Mouse (Mus musculus) c-Kit-positive CD71-positive TER-119-negative erythroid progenitor cells, embryonic 14.5 days (primary cell): Measurements from ENCODE around the gene Syt8.
A peak's percentile ranks its signal among the peaks of the same experiment; 100 is the strongest.
"Not testable (repeated sequence)": the region's sequence is repeated elsewhere in the genome, so short reads cannot be mapped to it uniquely, and the experiment has no call there.

ENCODE experiments used
- DNase-seq: peaks from one replicate; pipeline ENCODE4 v3.0.0-alpha.2; 2013; ENCODE audit warnings: low read depth

Syt8 gene

DNA sequence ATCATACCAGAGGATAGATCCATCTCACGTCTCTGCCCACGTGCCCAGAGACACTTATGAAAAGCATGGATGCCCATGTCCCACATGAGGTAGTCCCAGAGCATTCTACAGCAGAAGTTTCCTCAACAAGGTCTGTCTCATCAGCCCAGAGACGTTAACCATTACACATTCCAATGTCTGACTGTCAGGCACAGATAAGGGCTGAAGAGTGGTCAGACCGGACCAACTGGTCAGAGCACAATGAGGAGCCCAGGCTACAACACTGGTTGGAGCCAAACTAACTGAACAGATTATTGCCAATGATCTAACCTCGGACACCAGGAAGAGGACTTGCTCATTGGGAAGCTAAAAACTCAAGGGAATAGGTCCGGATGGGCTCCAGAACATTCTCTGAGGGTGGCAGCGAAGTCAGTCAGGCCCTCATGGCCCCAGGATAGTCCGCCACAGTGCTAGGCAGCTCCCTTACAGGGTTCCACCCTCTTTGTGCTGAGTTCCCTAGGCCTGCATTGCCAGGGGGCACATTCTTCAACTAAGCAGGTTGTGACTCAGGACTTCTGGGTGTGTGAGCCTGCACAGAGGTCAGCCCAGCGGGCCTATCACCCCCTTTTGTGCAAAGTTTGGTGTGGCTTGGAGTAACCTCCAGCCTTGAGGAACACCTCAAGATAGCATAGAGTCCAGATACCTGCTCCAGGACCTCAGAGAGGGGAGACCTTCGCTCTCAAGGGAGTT lies at the start of gene Syt8:
Gene Syt8 (plus strand): TSS at position 714 of the 729 bp plus-strand sequence.
- no peak for DNase-seq

DNA sequence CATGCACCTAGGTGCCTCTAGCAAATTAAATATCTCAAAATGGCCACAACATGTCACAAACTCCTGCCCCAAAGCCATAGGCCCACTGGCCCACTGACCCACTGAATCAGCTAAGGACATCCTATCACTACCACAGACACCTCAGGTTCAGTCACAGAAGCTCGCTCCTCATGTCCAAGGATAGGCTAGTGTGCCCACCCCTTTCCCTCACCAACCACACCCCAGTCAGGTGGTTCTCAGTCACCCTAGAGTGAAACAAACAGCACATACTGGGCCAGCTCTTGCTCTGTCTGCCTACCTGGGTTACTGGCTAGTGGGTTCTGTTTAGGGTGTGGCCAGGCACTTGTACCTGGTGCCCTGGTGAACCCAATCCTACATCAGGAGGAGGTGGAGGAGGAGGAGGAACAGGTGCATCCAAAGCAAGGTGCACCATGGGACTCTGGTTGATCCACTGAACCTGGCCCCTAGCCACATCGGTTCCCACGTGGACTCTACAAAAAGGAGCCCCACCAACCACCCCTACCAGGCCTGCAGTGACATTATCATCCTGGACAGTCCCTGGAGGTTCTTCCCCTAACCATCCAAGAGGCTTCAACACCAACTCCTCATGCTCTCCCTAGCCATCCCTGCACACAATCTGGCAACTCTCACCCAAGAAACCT lies 48.8 kb upstream of the Syt8 start:
- DNase-seq, result no peak

DNA sequence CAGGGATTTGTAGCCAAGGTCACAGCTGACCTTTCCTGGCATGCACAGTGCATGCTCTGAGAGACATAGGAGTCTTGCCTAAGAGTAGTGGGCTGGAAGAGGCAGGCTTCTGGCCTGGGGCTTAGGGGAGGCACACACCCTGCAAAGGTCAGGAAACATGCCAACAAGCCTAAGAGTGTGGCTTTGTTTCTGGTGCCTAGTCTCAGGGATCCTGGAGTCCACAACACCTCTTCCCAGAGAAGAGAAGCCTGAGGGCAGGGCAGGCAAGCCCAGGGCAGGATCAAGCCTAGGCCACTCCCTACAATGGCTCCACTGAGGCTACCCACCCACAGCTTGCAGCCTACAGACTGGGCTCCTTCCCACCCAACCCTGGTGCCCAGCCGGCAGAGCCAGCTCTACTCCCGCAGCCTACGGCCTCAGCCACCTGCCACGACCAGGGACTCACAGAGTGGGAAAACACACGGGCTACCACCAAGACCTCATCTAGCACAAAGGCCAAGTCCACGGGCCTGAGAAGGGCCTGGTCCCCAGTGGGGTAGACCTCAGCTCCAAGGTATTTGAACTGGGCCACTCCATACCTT lies 47.9 kb upstream of the Syt8 start:
- DNase-seq, result no peak

DNA sequence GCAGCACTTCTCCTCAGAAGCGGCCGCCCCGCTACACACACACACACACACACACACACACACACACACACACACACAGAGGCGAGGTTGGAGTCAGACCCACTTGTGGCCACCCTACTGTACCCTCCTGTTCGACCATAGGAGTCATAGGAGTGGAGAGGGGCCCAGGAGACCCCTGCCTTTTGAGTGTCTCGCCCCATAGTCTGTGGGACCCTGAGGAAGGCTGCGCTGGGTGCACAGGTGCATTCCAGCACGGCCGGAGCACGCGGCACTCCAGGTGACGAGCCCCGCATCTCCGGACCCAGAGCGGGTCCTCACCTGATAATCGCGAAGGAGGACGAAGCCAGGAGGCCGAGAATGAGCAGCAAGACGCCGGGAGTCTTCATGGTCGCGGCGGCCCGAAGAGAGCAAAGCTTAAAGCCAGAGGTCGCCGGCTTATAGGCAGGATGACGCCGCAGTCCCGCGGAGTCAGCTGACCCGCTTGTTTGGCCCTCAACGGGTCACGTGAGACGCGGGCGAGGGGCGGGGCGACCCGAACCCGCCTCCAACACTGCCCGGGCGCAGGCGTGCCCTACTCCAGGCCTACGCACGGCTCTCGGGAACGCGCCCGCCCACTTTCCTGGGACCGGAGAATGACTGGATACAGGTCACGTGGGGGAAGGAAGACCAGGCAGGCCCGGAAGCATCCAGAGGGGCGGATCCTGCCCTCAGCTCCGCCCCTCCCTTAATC lies 47.1 kb upstream of the Syt8 start, which contains the start of gene Ctsd:
Gene Ctsd (minus strand): TSS at position 620 of the 730 bp plus-strand sequence.
- DNase-seq, result peak; percentile 92

DNA sequence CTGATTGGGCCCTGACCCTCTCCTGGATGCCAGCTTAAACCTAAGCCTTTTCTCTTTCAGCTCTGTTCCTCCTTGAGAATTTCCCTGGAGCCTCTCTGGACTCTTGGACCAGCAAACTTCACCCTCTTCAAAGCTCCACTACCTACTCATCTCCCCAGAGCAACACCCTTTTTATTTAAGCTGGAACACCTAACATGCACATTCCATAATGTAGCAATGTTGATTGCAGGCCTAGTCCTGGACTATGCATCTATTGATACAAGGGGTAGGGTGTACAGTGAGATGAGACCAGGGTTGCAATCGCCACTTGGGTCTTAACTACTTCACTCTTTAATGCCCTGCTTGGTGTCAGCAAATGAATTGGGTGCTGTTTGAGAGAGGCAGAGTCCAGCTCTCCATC lies 46.5 kb upstream of the Syt8 start:
- no peak for DNase-seq

DNA sequence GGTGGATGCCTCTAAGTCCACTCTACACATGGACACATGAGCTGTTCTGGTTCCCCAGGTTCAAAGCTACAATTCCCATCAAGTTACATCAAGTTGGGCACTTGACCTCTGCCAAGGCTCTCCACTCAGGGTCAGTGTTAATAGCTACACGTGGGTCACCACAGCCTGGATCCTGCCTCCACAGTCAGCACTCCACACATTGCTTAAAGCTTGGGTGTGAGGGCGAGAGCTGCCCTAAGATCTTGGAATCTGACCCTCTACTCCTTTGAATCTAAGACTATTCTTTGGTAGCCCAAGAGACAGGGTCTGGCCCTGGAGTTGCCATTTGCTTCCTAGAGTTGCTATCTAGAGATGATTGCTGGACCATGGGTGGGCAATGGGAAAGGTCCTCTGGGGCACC lies 45.9 kb upstream of the Syt8 start:
- no peak for DNase-seq

DNA sequence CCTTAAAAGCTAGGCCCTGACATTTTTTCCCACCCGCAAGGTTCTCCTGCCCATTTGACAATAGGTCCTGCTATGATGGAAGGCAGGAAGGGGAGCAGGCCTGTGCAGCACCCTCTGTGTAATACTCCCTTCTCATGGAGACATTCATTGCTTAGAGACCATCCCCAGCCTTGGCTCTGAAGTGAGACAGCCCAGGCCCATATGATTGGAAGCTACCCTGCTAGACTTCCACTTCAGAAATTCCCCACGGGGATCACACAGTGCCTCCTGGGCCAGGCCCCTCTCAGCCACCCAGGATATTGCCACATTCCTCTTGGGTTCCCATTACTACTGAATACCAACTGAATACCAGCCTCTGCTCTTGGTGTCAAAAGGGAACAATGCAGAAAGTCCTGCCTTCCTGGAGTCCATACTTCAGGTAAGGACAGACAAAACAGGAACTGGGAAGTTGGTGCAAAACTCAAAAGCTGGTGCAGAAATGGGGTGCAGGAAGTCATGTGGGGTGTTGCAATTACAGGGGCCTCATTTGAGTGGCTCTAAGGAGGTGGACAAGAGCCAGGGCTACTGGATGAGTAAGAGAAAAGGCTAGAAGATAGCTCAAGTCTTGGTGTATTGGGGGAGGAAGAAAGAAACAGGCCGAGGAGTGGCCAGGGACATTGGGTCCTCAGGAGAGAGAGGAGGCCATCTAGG lies 44.5 kb upstream of the Syt8 start:
- DNase-seq, result no peak

DNA sequence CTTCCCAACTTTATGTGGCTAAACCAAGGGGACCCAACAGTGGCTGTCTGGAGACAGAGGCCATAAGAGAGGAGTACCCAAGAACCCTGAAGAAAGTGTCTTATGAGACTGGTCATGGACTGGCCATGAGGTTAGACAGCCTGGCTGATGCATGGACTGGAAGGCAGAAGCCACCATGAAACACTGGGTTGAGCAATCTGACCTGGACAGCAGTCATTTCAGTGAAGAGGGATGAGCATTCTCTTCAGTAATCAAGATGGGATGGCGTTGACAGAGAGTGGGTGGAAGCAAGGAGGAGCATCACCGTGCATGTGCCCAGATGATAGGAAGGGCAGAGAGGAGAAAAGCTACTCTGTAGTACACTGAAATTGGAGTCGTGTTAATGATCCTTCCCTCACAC lies 43.5 kb upstream of the Syt8 start:
- no peak for DNase-seq

DNA sequence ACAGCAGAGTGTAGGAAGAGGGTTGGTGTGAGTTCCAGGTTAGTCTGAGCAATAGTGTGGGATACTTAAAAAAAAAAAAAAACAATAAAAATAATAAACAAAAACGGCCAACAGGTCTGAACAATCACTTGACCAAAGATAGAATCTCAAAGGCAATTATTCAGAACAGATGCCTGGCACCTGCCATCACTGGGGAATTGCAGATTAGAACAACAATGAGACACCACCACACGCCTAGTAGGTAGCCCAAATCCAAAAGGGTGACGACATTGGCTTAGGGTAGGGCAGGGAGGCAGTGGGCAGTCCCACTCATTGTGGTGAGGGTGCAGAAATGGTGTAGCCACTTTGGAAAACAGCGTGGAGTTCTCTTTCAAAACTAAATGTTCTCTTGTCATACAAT lies 43.0 kb upstream of the Syt8 start:
- no peak for DNase-seq

DNA sequence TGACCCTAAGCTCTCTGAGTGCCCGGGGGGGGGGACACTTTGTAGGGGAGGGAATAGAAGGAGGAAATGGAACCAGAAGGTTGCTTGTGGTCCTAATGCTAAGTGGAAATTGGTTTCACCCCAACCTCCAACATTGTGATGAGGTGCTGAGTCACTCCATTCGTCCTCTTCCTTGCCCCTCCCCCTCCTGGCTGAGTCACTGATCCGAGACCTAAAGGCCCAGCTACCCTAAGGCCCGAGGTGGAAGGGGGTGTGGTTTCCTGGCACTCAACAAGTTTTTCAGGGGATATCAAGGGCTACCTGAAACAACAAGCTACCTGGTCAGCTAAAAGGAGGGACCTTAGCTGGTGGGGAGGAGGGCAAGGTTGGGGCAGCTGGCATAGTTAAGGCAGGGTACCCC lies 41.5 kb upstream of the Syt8 start:
- DNase-seq, result peak; percentile 78

DNA sequence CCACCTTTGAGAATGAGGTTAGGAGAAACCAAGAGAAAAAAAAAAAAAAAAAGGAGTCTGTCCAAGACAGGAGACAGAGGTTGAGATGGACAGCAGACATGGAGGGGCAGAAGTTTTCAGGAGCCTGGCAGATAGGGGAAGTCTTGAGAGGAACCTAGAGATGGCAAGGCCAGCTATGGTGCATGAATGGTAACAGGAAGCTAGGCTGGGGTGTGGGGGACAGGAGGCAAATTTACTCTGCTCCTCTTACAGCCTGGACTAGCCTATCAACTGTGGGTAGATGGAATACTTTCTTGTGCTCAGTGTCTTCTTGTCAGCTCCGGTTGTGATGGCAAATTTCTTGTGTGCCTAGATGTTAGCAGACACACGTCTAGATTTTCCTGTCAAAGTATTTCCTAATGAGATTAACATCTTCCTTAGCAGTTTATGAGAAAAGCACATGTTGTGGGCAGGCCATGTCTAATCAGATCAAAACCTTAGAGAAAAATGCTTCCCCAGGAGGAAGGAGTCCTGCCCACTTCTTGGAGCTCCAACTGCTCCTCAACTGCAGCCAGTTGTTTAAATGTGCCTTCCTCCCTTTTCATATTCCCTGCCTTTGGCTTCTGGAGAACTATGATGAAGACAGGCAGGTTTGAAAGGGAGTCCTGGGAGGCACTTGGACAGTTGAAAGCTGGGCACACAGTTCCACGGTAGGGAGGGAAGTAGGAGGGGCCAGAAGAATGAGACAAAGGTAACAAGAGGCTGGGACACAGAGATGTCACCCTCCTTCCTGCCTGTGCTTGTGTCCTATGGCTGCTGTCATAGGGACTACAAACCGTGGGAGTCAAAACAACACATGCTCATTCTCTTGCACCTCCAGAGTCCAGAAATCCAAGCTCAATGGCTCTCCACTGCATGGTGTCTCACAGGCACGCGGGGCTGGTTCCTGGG lies 40.1 kb upstream of the Syt8 start:
- no peak for DNase-seq

DNA sequence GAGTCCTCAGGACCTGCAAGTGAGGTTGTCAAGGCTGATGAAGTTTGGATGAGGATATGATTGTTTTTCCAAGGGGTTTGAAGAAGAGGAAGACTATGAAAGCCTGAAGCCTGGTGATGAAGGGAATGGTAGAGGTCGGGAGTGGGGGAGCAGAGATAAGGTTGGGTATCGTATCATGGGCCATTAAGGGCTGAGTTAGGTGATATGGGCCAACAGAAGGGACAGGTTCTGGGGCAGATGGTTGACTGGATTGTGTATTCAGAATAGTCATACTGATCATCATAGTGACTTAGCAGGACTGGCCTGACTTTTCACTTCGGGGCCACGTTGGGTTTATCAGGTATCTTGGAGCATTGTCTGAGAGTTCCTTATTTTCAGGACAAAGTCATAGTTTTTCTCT lies 39.2 kb upstream of the Syt8 start:
- no peak for DNase-seq

DNA sequence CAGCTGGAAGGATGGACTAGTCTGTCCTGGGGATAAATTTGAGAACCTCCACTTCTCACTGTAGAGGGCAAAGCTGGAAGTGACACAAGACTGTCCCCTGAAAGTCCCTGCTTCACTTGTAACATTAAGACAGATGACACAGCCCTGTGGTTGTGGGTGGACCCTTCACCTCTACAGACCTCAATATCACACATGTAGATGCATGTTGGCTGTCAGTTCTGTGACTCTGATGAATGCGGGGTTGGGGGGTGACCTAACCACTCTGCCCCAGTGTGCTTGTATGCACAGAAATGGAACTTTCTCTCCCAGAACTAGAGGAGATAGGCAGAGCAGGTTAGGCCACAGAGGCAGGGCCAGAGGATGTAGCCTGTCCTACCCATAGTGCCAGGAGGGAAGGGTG lies 38.0 kb upstream of the Syt8 start:
- DNase-seq, result no peak

DNA sequence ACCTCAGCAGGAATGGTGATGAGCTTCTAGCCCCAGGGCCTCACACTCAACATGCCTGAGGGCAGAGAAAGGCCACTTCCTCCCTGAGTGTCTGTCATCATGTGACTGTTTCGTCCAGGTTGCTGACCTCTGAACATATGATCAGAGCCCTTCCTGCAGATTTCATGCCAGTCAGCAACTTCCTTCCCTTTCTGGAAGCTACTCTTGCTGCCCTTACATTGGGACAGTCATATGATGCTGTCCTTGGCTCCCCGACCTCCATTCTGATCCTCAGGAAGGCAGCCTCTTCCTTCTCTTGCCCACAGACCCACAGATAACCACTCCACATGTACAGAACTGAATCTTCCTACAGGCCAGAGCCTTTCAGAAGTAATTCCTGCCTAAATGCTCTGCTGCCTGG lies 36.6 kb upstream of the Syt8 start:
- no peak for DNase-seq

DNA sequence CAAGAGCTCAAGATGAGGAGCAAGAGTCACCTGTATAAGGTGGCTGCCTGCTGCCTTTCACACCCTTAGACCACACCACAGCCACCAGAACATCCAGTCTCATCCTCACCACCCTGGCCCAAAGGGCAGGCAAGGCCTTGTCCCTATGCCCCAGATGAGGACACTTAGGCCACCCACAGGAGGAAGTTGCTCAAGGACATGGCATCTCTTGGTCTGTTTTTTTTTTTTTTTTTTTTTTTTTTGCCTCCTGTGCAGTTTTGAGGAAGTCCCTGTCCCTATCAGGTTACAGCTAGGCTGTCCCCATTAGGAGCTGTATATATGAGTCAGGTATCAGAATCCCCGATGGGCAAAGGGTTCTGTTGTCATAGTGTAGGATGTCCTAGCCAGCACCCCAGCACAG lies 35.4 kb upstream of the Syt8 start:
- DNase-seq, result no peak

DNA sequence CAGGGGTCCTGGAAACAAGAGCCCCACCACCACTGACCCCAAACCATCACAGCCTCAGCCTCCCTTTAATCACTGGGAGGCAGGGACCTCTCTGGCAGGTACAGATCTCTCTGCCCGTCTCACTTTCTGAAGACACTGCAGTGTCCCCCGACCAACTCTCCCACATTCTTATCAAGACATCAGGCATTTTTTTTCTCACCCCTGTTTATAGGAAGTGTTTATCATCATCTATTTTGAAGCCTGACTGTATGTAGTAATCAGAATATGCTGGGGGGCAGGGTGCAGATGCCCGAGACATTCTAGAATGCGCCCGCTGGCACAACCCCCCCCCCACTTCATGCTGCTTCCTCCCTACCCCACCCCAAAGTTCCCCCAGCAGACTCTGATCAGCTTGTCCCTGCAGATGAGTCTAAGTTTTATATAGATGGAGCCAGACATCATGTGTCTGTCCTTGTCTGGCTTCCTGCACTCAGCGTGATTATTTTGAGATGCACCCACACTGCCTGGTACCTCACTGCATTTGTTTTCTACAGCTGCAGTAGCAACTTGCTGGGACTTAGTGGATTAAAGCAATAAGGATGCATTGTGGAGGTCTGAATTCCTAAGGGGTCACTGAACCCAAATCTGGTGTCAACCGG lies 34.4 kb upstream of the Syt8 start:
- DNase-seq, result no peak

DNA sequence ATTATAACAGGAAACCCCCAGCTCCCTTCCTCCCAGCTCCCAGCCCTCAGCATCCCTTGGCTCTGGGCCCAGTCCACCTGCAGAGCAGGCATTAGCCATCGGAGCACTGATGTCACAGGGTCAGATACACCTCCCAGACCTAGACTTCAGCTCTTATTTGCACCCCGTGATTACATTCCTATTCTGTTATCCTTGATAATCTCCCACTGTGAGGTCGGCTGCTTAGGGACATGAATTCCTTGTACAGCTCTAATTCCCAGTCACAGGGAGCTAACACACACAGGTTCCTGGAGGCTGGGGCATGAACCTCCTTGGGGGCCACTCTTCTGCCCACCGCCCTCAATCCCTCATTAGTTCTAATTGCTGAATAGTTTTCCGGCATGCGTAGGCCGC lies 33.9 kb upstream of the Syt8 start:
- DNase-seq, result no peak

DNA sequence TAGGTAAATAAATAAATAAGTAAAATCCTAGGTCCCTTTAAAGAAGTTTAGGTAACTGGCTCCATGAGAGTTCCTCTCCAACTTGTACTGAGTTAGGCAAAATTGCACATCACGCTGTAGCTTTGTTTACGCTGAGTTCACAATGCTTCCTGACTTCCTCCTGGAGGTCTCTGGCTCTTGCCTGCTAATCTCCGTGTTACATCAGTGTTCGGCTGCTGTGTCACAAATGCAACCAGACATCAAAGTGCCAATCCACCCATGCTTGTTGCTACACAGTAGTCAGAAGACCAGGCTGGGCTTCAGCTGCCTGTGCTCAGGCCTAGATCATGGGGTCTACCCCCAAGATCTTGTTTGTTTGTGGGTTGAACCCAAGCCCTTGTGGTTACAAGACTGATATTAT lies 31.1 kb upstream of the Syt8 start:
- no peak for DNase-seq

DNA sequence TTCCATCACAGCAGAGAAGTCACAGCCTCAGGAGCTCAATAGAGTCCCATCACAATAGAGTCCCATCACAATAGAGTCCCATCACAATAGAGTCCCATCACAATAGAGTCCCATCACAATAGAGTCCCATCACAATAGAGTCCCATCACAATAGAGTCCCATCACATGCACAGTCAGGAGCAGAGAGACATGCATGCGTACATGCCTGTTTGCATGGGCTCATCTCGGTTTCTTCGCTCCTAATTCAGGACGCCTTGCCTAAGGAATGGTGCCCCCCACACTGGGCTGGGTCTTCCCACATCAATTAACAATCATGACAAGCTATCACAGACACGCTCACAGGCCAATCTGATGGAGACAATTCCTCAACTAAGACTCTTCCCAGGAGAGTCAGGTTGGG lies 29.5 kb upstream of the Syt8 start:
- not testable (repeated sequence) for DNase-seq

DNA sequence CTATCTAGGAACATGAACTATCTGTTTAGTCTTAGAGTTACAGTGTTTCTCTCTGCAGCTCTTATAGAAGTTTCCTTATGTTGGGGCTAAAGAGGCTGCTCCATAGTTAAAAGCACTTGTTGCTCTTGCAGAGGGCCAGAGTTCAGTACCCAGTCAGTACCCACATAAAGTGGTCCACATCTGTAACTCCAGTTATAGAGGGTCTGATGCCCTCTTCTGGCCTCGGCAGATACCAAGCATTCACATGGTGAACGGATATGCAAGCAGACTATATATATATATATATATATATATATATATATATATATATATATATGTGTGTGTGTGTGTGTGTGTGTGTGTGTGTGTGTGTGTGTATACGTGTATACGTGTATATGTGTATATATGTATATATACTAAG lies 26.7 kb upstream of the Syt8 start:
- DNase-seq, result no peak

DNA sequence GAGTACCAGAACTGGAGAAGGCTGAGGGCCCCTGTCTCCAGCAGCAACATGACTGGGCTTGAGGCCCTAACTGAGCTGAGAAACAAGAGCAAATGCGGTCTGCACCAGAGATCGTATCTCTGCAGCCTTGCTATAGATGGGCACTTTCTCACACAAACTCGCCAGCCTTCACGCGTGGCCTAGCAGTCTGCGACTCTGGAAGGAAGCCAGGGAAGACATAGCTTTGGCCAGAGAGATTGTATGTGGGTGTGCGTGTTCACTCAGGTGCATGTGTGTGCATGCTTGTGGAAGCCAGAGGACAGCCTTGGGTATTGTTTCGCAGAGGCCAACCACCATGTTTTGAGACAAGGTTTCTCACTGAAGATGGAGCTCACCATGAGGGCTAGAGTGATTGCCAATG lies 26.0 kb upstream of the Syt8 start:
- no peak for DNase-seq
